Comparison of ENCODE assay signal across 22 mouse cellular contexts in the genomic region with DNA sequence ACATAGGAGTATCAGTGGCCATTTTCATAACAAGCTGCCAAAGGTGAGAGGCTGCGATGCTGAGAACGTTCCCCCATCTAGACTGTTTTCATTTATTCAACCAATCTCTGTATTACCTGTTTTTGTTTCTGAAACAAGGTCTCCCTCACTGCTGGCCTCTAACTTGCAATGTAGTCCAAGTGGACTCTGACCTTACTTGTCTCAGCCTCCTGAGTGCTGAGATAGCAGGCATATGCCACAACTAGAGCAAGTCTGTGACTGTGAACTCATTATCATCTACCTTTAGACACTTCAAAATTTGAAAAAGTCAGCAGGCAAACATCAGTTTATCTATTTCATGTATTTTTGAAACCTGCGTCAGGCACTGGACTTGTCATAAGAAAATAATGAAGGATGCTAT.
"Had no signal": no experiment of that assay in that cellular context is flagged by ENCODE, and none has a peak within 500 bp of the region (broad histone marks: within the 10 kb centered on the region; RNA-seq: fewer than 3 reads in every experiment).

No protein-coding gene starts in this region.

- H3K9me3 ChIP-seq: heart, embryonic 10.5 days; heart, embryonic 13.5 days; heart, embryonic 15.5 days; hindbrain, embryonic 13.5 days; hindbrain, embryonic 15.5 days; kidney, embryonic 15.5 days; limb, embryonic 12.5 days; liver, embryonic 13.5 days; liver, embryonic 15.5 days had no signal

- DNase-seq: forebrain, postnatal 0 days; gastrocnemius, postnatal 14 days; heart, adult 18-20 months; heart, postnatal 36 days; kidney, adult 11 months; layer of hippocampus, adult 9-11 months; layer of hippocampus, postnatal 36 days; left cerebral cortex, postnatal 4 days; liver, embryonic 13.5 days; liver, postnatal 0 days; lung, adult 2 months had no signal

- ATAC-seq: forebrain, postnatal 0 days; inflammation-experienced regulatory T-cells, adult 6 months; liver, postnatal 0 days had no signal

- H3K27me3 ChIP-seq: heart, embryonic 13.5 days; heart, embryonic 15.5 days; hindbrain, embryonic 13.5 days; hindbrain, embryonic 15.5 days; kidney, embryonic 15.5 days; limb, embryonic 12.5 days; liver, embryonic 13.5 days; liver, embryonic 15.5 days had no signal

- H3K9ac ChIP-seq: forebrain, postnatal 0 days; heart, embryonic 13.5 days; heart, embryonic 15.5 days; hindbrain, embryonic 13.5 days; hindbrain, embryonic 15.5 days; kidney, embryonic 15.5 days; limb, embryonic 12.5 days; liver, embryonic 13.5 days; liver, embryonic 15.5 days; liver, postnatal 0 days had no signal

- H3K36me3 ChIP-seq: heart, embryonic 10.5 days; heart, embryonic 13.5 days; heart, embryonic 15.5 days; hindbrain, embryonic 13.5 days; hindbrain, embryonic 15.5 days; kidney, embryonic 15.5 days; limb, embryonic 12.5 days; liver, embryonic 13.5 days; liver, embryonic 15.5 days had no signal

- H3K4me2 ChIP-seq: heart, embryonic 13.5 days; heart, embryonic 15.5 days; hindbrain, embryonic 13.5 days; hindbrain, embryonic 15.5 days; kidney, embryonic 15.5 days; limb, embryonic 12.5 days; liver, embryonic 11.5 days; liver, embryonic 13.5 days; liver, embryonic 15.5 days had no signal

- H3K4me3 ChIP-seq: heart, embryonic 10.5 days; heart, embryonic 13.5 days; heart, embryonic 15.5 days; hindbrain, embryonic 13.5 days; hindbrain, embryonic 15.5 days; kidney, embryonic 15.5 days; limb, embryonic 12.5 days; liver, embryonic 13.5 days; liver, embryonic 15.5 days had no signal

- H3K27ac ChIP-seq: heart, embryonic 10.5 days; heart, embryonic 13.5 days; heart, embryonic 15.5 days; hindbrain, embryonic 13.5 days; hindbrain, embryonic 15.5 days; kidney, embryonic 15.5 days; kidney, postnatal 0 days; limb, embryonic 12.5 days; liver, embryonic 13.5 days; liver, embryonic 15.5 days had no signal

- H3K4me1 ChIP-seq: heart, embryonic 10.5 days; heart, embryonic 13.5 days; heart, embryonic 15.5 days; hindbrain, embryonic 13.5 days; hindbrain, embryonic 15.5 days; kidney, embryonic 15.5 days; limb, embryonic 12.5 days; liver, embryonic 13.5 days; liver, embryonic 15.5 days had no signal
